Mouse (Mus musculus) layer of hippocampus, adult 9-11 months (tissue): Measurements from ENCODE around the gene Rps13.
A peak's percentile ranks its signal among the peaks of the same experiment; 100 is the strongest.

Source experiments
- DNase-seq: peaks from one replicate; pipeline ENCODE4 v3.0.0; 2022

The Rps13 gene

GRCm38 (mm10) chr7:116290559-116290958 is 43.4 kb downstream of the Rps13 start:
- DNase-seq = no peak

GRCm38 (mm10) chr7:116288996-116289395 is 45.0 kb downstream of the Rps13 start:
- no peak for DNase-seq

- DNase-seq = no peak
Measured at GRCm38 (mm10) chr7:116287959-116288358, 46.0 kb downstream of the Rps13 start.

- DNase-seq = no peak
Measured at GRCm38 (mm10) chr7:116286611-116287355, 47.2 kb downstream of the Rps13 start.

- no peak for DNase-seq
Measured at GRCm38 (mm10) chr7:116286173-116286572, 47.8 kb downstream of the Rps13 start.

GRCm38 (mm10) chr7:116285216-116285615 is 48.8 kb downstream of the Rps13 start:
- no peak for DNase-seq

- peak; percentile 45 for DNase-seq
Measured at GRCm38 (mm10) chr7:116282755-116283154, 51.2 kb downstream of the Rps13 start.
